Mouse (Mus musculus): Measurements from ENCODE around the gene Olfr1351. TPM values are rescaled to one million over a fixed set of nuclear protein-coding genes. Genes with fewer than 3 reads are reported as not detected.
"Not testable (repeated sequence)": the region's sequence is repeated elsewhere in the genome, so short reads cannot be mapped to it uniquely, and the experiment has no call there.

Olfr1351 gene
- not detected in 2 replicates for polyA plus RNA-seq (2015; fragmentation: Nextera tagmentation; extraction: Ambion mirVana)

DNA sequence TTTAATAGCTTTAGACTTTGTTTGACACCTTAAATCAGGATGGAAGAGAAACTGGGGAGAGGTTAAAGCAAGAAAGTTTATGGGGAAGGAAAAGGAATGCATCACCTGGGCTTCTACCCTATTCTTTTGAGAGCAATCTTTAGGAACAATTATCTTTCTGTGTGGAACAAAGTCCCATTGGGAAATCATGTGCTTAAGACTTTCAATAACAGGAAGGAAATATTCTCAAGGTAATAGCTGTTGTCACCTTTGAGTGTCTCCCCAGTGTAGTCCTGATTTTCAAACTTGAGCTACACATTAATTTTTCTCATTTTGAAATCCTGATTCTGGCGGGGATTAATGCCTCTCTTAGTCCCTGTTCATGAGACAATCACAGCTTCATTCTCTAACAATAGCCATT is at the start of gene Olfr1351:
Gene Olfr1351, plus strand, starts transcription at position 301 of the 400 bp plus-strand sequence.
- Histone ChIP-seq H3K27ac (ENCODE audit: low read depth, low read length) (no peak within 1 kb of the TSS), H3K4me3 (ENCODE audit: low read depth, low read length) (no peak within 1 kb of the TSS), H3K4me2 (replicated peaks; ENCODE audit: low read depth) (no peak within 1 kb of the TSS), H3K4me1 (replicated peaks; ENCODE audit: control insufficient read depth, insufficient read depth, low read length) (no peaks in the 10 kb centered on the region), H3K36me3 (ENCODE audit: control insufficient read depth, insufficient read depth) (no peaks in the 10 kb centered on the region), H3K9me3 (ENCODE audit: control insufficient read depth) (no peaks in the 10 kb centered on the region), H3K27me3 (replicated peaks; ENCODE audit: control insufficient read depth, insufficient read depth, low read length) (no peaks in the 10 kb centered on the region), H3K9ac (ENCODE audit: low read depth, low read length) (no peak within 1 kb of the TSS)
- 79% methylated on average over 1 of the region's 1 CpGs for WGBS
- TF ChIP-seq CTCF (IDR thresholded peaks at IDR 0.05; ENCODE audit: low read depth) = no peak
- no peak for ATAC-seq

DNA sequence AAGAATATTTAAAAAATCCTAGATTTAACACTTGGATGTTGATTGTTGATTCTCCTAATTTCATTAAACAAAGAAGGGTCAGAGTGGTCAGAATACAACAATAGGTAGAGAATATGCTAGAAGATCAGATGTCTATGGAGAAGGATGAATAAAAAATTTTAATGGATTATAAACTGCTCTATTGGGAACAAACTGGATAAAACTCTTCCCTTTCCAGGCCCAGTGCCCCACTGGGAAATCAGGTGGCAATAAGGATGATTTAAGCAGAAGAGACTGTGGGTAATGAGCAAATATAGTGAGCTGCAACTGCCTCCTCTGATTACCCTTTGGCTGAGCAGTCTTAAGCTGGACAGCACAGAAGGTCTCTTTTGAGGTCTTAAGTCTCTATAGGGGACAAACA is 49.3 kb upstream of the Olfr1351 start, which contains the start of gene Olfr1353:
Gene Olfr1353, plus strand, starts transcription at position 301 of the 400 bp plus-strand sequence.
- not testable (repeated sequence) for H3K27ac ChIP-seq (ENCODE audit: low read depth, low read length); H3K27me3 ChIP-seq (replicated peaks; ENCODE audit: control insufficient read depth, insufficient read depth, low read length); H3K4me3 ChIP-seq (ENCODE audit: low read depth, low read length); H3K9me3 ChIP-seq (ENCODE audit: control insufficient read depth); H3K4me1 ChIP-seq (replicated peaks; ENCODE audit: control insufficient read depth, insufficient read depth, low read length); H3K9ac ChIP-seq (ENCODE audit: low read depth, low read length); H3K36me3 ChIP-seq (ENCODE audit: control insufficient read depth, insufficient read depth); H3K4me2 ChIP-seq (replicated peaks; ENCODE audit: low read depth); ATAC-seq

- ATAC-seq = no peak
- Histone ChIP-seq H3K4me3 (ENCODE audit: low read depth, low read length) (no peak within 1 kb of the TSS), H3K4me1 (replicated peaks; ENCODE audit: control insufficient read depth, insufficient read depth, low read length) (no peaks in the 10 kb centered on the region), H3K9ac (ENCODE audit: low read depth, low read length) (no peak within 1 kb of the TSS), H3K36me3 (ENCODE audit: control insufficient read depth, insufficient read depth) (no peaks in the 10 kb centered on the region), H3K9me3 (ENCODE audit: control insufficient read depth) (no peaks in the 10 kb centered on the region), H3K4me2 (replicated peaks; ENCODE audit: low read depth) (no peak within 1 kb of the TSS), H3K27me3 (replicated peaks; ENCODE audit: control insufficient read depth, insufficient read depth, low read length) (no peaks in the 10 kb centered on the region), H3K27ac (ENCODE audit: low read depth, low read length) (no peak within 1 kb of the TSS)
- TF ChIP-seq CTCF (IDR thresholded peaks at IDR 0.05; ENCODE audit: low read depth) = no peak
Observed at GRCm38 (mm10) chr10:78980750-78981149, 31.5 kb upstream of the Olfr1351 start, which contains the start of gene Olfr1352. Gene Olfr1352, plus strand, starts transcription at chr10:78981050.

DNA sequence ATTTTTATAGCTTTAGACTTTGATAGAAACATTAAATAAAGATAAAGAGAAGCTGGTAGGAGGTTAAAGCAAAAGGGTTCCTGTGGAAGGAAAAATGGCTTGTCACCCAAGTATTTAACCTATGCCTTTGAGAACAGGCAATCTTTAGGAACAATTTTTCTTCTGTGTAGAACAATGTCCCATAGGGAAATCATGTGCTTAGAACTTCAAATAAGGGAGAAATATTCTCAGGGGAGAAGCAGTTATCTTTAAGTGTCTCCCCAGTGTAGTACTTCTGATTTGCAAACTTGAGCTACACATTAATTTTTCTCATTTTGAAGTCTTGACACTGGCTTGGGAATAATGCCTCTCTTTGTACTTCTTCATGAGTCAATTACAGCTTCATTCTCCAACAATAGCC is 16.2 kb downstream of the Olfr1351 start, which contains the start of gene Olfr57:
Gene Olfr57, plus strand, starts transcription at position 301 of the 400 bp plus-strand sequence.
- Histone ChIP-seq H3K9me3 (ENCODE audit: control insufficient read depth) (no peaks in the 10 kb centered on the region), H3K9ac (ENCODE audit: low read depth, low read length) (no peak within 1 kb of the TSS), H3K27me3 (replicated peaks; ENCODE audit: control insufficient read depth, insufficient read depth, low read length) (no peaks in the 10 kb centered on the region), H3K36me3 (ENCODE audit: control insufficient read depth, insufficient read depth) (no peaks in the 10 kb centered on the region), H3K4me1 (replicated peaks; ENCODE audit: control insufficient read depth, insufficient read depth, low read length) (no peaks in the 10 kb centered on the region), H3K4me2 (replicated peaks; ENCODE audit: low read depth) (no peak within 1 kb of the TSS), H3K4me3 (ENCODE audit: low read depth, low read length) (no peak within 1 kb of the TSS), H3K27ac (ENCODE audit: low read depth, low read length) (no peak within 1 kb of the TSS)
- no peak for TF ChIP-seq CTCF (IDR thresholded peaks at IDR 0.05; ENCODE audit: low read depth)
- no peak for ATAC-seq

DNA sequence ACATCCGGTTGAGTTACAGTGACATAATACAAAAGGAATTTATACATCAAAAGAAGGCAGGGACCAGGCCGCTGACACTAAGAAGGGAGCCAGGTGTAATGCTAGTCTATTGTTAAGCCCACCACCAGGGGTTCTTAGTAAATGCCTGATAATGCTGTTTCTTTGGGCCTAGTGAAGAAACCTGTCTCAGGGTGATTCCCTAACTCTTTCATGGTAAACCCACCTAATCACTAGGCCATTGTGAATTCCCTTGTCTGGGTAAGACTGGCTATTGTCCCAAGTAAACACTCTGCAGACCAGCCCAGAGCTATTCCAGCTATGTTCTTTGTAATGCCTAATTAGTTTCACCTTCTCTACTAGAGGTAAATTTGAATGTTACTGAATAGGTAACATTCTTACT is 30.2 kb downstream of the Olfr1351 start:
- ATAC-seq; H3K4me3 ChIP-seq (ENCODE audit: low read depth, low read length); H3K27me3 ChIP-seq (replicated peaks; ENCODE audit: control insufficient read depth, insufficient read depth, low read length); H3K4me2 ChIP-seq (replicated peaks; ENCODE audit: low read depth); H3K36me3 ChIP-seq (ENCODE audit: control insufficient read depth, insufficient read depth); H3K27ac ChIP-seq (ENCODE audit: low read depth, low read length); H3K4me1 ChIP-seq (replicated peaks; ENCODE audit: control insufficient read depth, insufficient read depth, low read length); H3K9ac ChIP-seq (ENCODE audit: low read depth, low read length); H3K9me3 ChIP-seq (ENCODE audit: control insufficient read depth): not testable (repeated sequence)
- WGBS = 87% methylated on average over 2 of the region's 2 CpGs

DNA sequence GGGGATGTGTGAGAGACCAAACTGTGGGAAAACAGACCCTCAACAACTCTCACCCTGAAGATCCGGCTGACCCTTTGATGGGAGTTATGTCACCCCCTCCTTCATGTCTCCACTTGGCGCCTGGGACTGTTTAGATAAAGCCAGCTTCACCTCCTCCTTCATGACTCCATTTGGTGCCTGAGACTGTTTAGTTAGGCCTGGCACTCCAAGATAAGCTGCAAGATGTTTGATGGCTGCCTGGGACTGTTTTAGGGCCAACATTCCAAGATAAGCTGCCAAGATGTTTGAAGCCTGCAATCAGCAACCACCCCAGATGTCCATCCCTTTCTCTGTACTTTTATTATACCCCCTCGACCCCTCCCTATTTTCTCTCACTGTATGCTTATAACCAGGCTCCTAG is 45.1 kb downstream of the Olfr1351 start:
- not testable (repeated sequence) for H3K4me3 ChIP-seq (ENCODE audit: low read depth, low read length); H3K4me2 ChIP-seq (replicated peaks; ENCODE audit: low read depth); H3K27me3 ChIP-seq (replicated peaks; ENCODE audit: control insufficient read depth, insufficient read depth, low read length); H3K27ac ChIP-seq (ENCODE audit: low read depth, low read length); ATAC-seq; H3K9me3 ChIP-seq (ENCODE audit: control insufficient read depth); H3K4me1 ChIP-seq (replicated peaks; ENCODE audit: control insufficient read depth, insufficient read depth, low read length); H3K9ac ChIP-seq (ENCODE audit: low read depth, low read length); H3K36me3 ChIP-seq (ENCODE audit: control insufficient read depth, insufficient read depth)
- 59% methylated on average over 3 of the region's 3 CpGs for WGBS

Other genes with a start within 250 kb of the Olfr1351 start
- gene Slc1a6, start 232.0 kb upstream of the Olfr1351 start, polyA plus RNA-seq (2015; fragmentation: Nextera tagmentation; extraction: Ambion mirVana) = 0.38 and 0.51 TPM in 2 replicates
- gene Olfr1356, start 160.3 kb upstream of the Olfr1351 start, polyA plus RNA-seq (2015; fragmentation: Nextera tagmentation; extraction: Ambion mirVana) = not detected in 2 replicates
- gene Olfr1355, start 136.9 kb upstream of the Olfr1351 start, polyA plus RNA-seq (2015; fragmentation: Nextera tagmentation; extraction: Ambion mirVana) = not detected in 2 replicates
- gene Olfr1354, start 99.3 kb upstream of the Olfr1351 start, polyA plus RNA-seq (2015; fragmentation: Nextera tagmentation; extraction: Ambion mirVana) = not detected in 2 replicates
- not detected in 2 replicates for gene Olfr8, start 61.8 kb upstream of the Olfr1351 start, polyA plus RNA-seq (2015; fragmentation: Nextera tagmentation; extraction: Ambion mirVana)
- gene Olfr1353, start 49.2 kb upstream of the Olfr1351 start, polyA plus RNA-seq (2015; fragmentation: Nextera tagmentation; extraction: Ambion mirVana) = not detected in 2 replicates
- gene Olfr1352, start 31.4 kb upstream of the Olfr1351 start, polyA plus RNA-seq (2015; fragmentation: Nextera tagmentation; extraction: Ambion mirVana) = not detected in 2 replicates
- 0.14 TPM in 1 of 2 replicates, not detected in the other for gene Olfr57, start 16.3 kb downstream of the Olfr1351 start, polyA plus RNA-seq (2015; fragmentation: Nextera tagmentation; extraction: Ambion mirVana)
- 6.2 and 6.4 TPM in 2 replicates for gene 2610008E11Rik, start 85.1 kb downstream of the Olfr1351 start, polyA plus RNA-seq (2015; fragmentation: Nextera tagmentation; extraction: Ambion mirVana)
- not detected in 2 replicates for gene Vmn2r80, start 136.3 kb downstream of the Olfr1351 start, polyA plus RNA-seq (2015; fragmentation: Nextera tagmentation; extraction: Ambion mirVana)
- not detected in 2 replicates for gene Vmn2r81, start 235.2 kb downstream of the Olfr1351 start, polyA plus RNA-seq (2015; fragmentation: Nextera tagmentation; extraction: Ambion mirVana)